In genomic region chr11:120119936-120120541, GRCm38 (mm10) we compare ENCODE assay signal across 10 mouse cellular contexts. TPM values are rescaled to one million over a fixed set of nuclear protein-coding genes. Genes with fewer than 3 reads are reported as not detected.
DNase-seq lines count a peak whose midpoint lies in the region; ATAC-seq and TF ChIP-seq lines count a peak whose summit lies in the region.
"Had no signal": no experiment of that assay in that cellular context is flagged by ENCODE, and none has a peak within 500 bp of the region (broad histone marks: within the 10 kb centered on the region; RNA-seq: fewer than 3 reads in every experiment).

No protein-coding gene starts in this region.

- no peak overlapping the region for H3K9ac ChIP-seq in forebrain, embryonic 14.5 days (ENCODE audit: low read length)
- no peak overlapping the region; the same call in 1 of the 2 replicates for H3K9ac ChIP-seq in hindbrain, embryonic 15.5 days
- no peak overlapping the region for H3K9ac ChIP-seq in hindbrain, embryonic 12.5 days
- H3K9ac ChIP-seq in hindbrain, embryonic 16.5 days (ENCODE audit: low read depth, low read length), result no peak overlapping the region
- H3K9ac ChIP-seq: liver, embryonic 12.5 days had no signal

- H3K4me2 ChIP-seq in forebrain, embryonic 14.5 days (ENCODE audit: low read length), result no peak overlapping the region
- no peak overlapping the region for H3K4me2 ChIP-seq in hindbrain, embryonic 15.5 days
- H3K4me2 ChIP-seq in hindbrain, embryonic 12.5 days (replicated peaks), result no peak overlapping the region
- H3K4me2 ChIP-seq in hindbrain, embryonic 16.5 days (ENCODE audit: low read length), result no peak overlapping the region
- H3K4me2 ChIP-seq: liver, embryonic 12.5 days had no signal

- no peak overlapping the region for H3K4me3 ChIP-seq in forebrain, embryonic 14.5 days (ENCODE audit: low read depth, low read length)
- H3K4me3 ChIP-seq in forebrain, embryonic 10.5 days, result no peak overlapping the region
- no peak overlapping the region for H3K4me3 ChIP-seq in hindbrain, embryonic 15.5 days
- H3K4me3 ChIP-seq in hindbrain, embryonic 12.5 days, result no peak overlapping the region
- no peak overlapping the region for H3K4me3 ChIP-seq in hindbrain, embryonic 16.5 days (ENCODE audit: low read length)
- H3K4me3 ChIP-seq: liver, embryonic 12.5 days had no signal

- no peak for TF ChIP-seq POLR2A in brain, embryonic 14.5 days (IDR thresholded peaks at IDR 0.05; ENCODE audit: borderline replicate concordance, extremely low read depth, insufficient read depth, insufficient read length, poor library complexity, severe bottlenecking)

- no peak for TF ChIP-seq CTCF in brain, embryonic 14.5 days (IDR thresholded peaks at IDR 0.05; ENCODE audit: borderline replicate concordance, extremely low read depth, insufficient read depth, insufficient read length)

- no peak for ATAC-seq in forebrain, embryonic 14.5 days
- ATAC-seq in hindbrain, embryonic 15.5 days (ENCODE audit: low FRiP score, low read depth), result no peak
- no peak for ATAC-seq in hindbrain, embryonic 12.5 days (ENCODE audit: low FRiP score)
- ATAC-seq in hindbrain, embryonic 16.5 days, result peak; percentile 28; the same call in 1 of the 2 replicates
- ATAC-seq: activated CD4-positive, CD25-positive, alpha-beta regulatory T cell, adult 4 months; liver, embryonic 12.5 days had no signal

- no peak overlapping the region for H3K27ac ChIP-seq in forebrain, embryonic 14.5 days (ENCODE audit: low read depth, low read length)
- no peak overlapping the region for H3K27ac ChIP-seq in forebrain, embryonic 10.5 days
- H3K27ac ChIP-seq in hindbrain, embryonic 15.5 days (replicated peaks), result peak overlapping the region; percentile 48
- no peak overlapping the region for H3K27ac ChIP-seq in hindbrain, embryonic 12.5 days
- H3K27ac ChIP-seq in hindbrain, embryonic 16.5 days (ENCODE audit: low read depth, low read length), result peak overlapping the region; percentile 18; the same call in 1 of the 2 replicates
- H3K27ac ChIP-seq: liver, embryonic 12.5 days; stomach, postnatal 0 days had no signal

- no peaks in the 10 kb centered on the region for H3K27me3 ChIP-seq in forebrain, embryonic 14.5 days (replicated peaks; ENCODE audit: control insufficient read depth, insufficient read depth, low read length)
- no peaks in the 10 kb centered on the region for H3K27me3 ChIP-seq in forebrain, embryonic 10.5 days (ENCODE audit: poor library complexity, severe bottlenecking)
- no peaks in the 10 kb centered on the region for H3K27me3 ChIP-seq in hindbrain, embryonic 15.5 days
- H3K27me3 ChIP-seq in hindbrain, embryonic 12.5 days, result no peaks in the 10 kb centered on the region
- no peaks in the 10 kb centered on the region for H3K27me3 ChIP-seq in hindbrain, embryonic 16.5 days (replicated peaks; ENCODE audit: control insufficient read depth, insufficient read depth, low read length)
- H3K27me3 ChIP-seq: liver, embryonic 12.5 days had no signal

- H3K36me3 ChIP-seq in forebrain, embryonic 14.5 days (ENCODE audit: control insufficient read depth, insufficient read depth, low read length), result peaks cover 50% of the 10 kb centered on the region
- H3K36me3 ChIP-seq in forebrain, embryonic 10.5 days (replicated peaks), result peaks cover 77% of the 10 kb centered on the region
- H3K36me3 ChIP-seq in hindbrain, embryonic 15.5 days, result peaks cover 16% of the 10 kb centered on the region; the same call in 1 of the 2 replicates
- H3K36me3 ChIP-seq in hindbrain, embryonic 12.5 days, result peaks cover 62% of the 10 kb centered on the region
- peaks cover 3% of the 10 kb centered on the region for H3K36me3 ChIP-seq in hindbrain, embryonic 16.5 days (ENCODE audit: control insufficient read depth, insufficient read depth, low read length)

- peaks cover 6% of the 10 kb centered on the region; the same call in 1 of the 2 replicates for H3K4me1 ChIP-seq in forebrain, embryonic 14.5 days (ENCODE audit: control insufficient read depth, insufficient read depth, low read length)
- H3K4me1 ChIP-seq in forebrain, embryonic 10.5 days, result no peaks in the 10 kb centered on the region
- H3K4me1 ChIP-seq in hindbrain, embryonic 15.5 days (replicated peaks), result peaks cover 18% of the 10 kb centered on the region
- H3K4me1 ChIP-seq in hindbrain, embryonic 12.5 days, result peaks cover 6% of the 10 kb centered on the region; the same call in 1 of the 2 replicates
- H3K4me1 ChIP-seq in hindbrain, embryonic 16.5 days (ENCODE audit: control insufficient read depth, insufficient read depth, low read depth, low read length), result peaks cover 14% of the 10 kb centered on the region

- 84% methylated on average over 10 of the region's 10 CpGs for WGBS in forebrain, embryonic 14.5 days
- 87% methylated on average over 10 of the region's 10 CpGs for WGBS in forebrain, embryonic 10.5 days
- WGBS in hindbrain, embryonic 15.5 days, result 73% methylated on average over 10 of the region's 10 CpGs
- 75% methylated on average over 10 of the region's 10 CpGs for WGBS in hindbrain, embryonic 12.5 days
- 64% methylated on average over 10 of the region's 10 CpGs for WGBS in hindbrain, embryonic 16.5 days

- peak; percentile 29 for DNase-seq in forebrain, embryonic 14.5 days (ENCODE audit: low spot score)
- no peak for DNase-seq in forebrain, embryonic 10.5 days (ENCODE audit: extremely low spot score, low spot score)
- DNase-seq in brain, embryonic 14.5 days (ENCODE audit: low read depth), result peak; percentile 39
- DNase-seq in right cerebral cortex, adult 18-20 months, result no peak

- no peaks in the 10 kb centered on the region for H3K9me3 ChIP-seq in forebrain, embryonic 14.5 days (replicated peaks; ENCODE audit: control insufficient read depth, low read length)
- H3K9me3 ChIP-seq in forebrain, embryonic 10.5 days, result no peaks in the 10 kb centered on the region
- H3K9me3 ChIP-seq in hindbrain, embryonic 15.5 days, result no peaks in the 10 kb centered on the region
- no peaks in the 10 kb centered on the region for H3K9me3 ChIP-seq in hindbrain, embryonic 12.5 days (replicated peaks)
- no peaks in the 10 kb centered on the region for H3K9me3 ChIP-seq in hindbrain, embryonic 16.5 days (ENCODE audit: control insufficient read depth, low read length)
- H3K9me3 ChIP-seq: liver, embryonic 12.5 days had no signal

RNA-seq across cellular contexts. Expression of gene Ndufaf8, which starts 21.3 kb away (rescaled TPM):
- 59.8 and 84.8 TPM in 2 replicates for polyA plus RNA-seq in forebrain, embryonic 14.5 days (2014; fragmentation: Nextera tagmentation; extraction: Ambion mirVana)
- 87.4 and 97.7 TPM in 2 replicates for polyA plus RNA-seq in forebrain, embryonic 10.5 days (2016; fragmentation: Nextera tagmentation; extraction: Ambion mirVana)
- polyA plus RNA-seq in hindbrain, embryonic 15.5 days (2015; fragmentation: Nextera tagmentation; extraction: Ambion mirVana), result 56.4 and 57.9 TPM in 2 replicates
- 45.8 and 52.7 TPM in 2 replicates for polyA plus RNA-seq in hindbrain, embryonic 12.5 days (2016; fragmentation: Nextera tagmentation; extraction: Ambion mirVana)
- 28.0 and 39.0 TPM in 2 replicates for polyA plus RNA-seq in brain, embryonic 14.5 days (2012; rRNA removed)
- 47.1 and 62.7 TPM in 2 replicates for polyA plus RNA-seq in hindbrain, embryonic 16.5 days (2015; fragmentation: Nextera tagmentation; extraction: Ambion mirVana)

RNA-seq across cellular contexts. Expression of gene Tepsin, which starts 21.5 kb away (rescaled TPM):
- polyA plus RNA-seq in forebrain, embryonic 14.5 days (2014; fragmentation: Nextera tagmentation; extraction: Ambion mirVana), result 12.4 and 14.6 TPM in 2 replicates
- 17.7 and 20.6 TPM in 2 replicates for polyA plus RNA-seq in forebrain, embryonic 10.5 days (2016; fragmentation: Nextera tagmentation; extraction: Ambion mirVana)
- 22.0 and 25.5 TPM in 2 replicates for polyA plus RNA-seq in hindbrain, embryonic 15.5 days (2015; fragmentation: Nextera tagmentation; extraction: Ambion mirVana)
- 17.3 and 22.0 TPM in 2 replicates for polyA plus RNA-seq in hindbrain, embryonic 12.5 days (2016; fragmentation: Nextera tagmentation; extraction: Ambion mirVana)
- 47.4 and 59.4 TPM in 2 replicates for polyA plus RNA-seq in brain, embryonic 14.5 days (2012; rRNA removed)
- 20.5 and 22.9 TPM in 2 replicates for polyA plus RNA-seq in hindbrain, embryonic 16.5 days (2015; fragmentation: Nextera tagmentation; extraction: Ambion mirVana)

RNA-seq across cellular contexts. Expression of gene Slc38a10, which starts 31.1 kb away (rescaled TPM):
- 53.6 and 72.5 TPM in 2 replicates for polyA plus RNA-seq in forebrain, embryonic 14.5 days (2014; fragmentation: Nextera tagmentation; extraction: Ambion mirVana)
- polyA plus RNA-seq in forebrain, embryonic 10.5 days (2016; fragmentation: Nextera tagmentation; extraction: Ambion mirVana), result 90.6 and 93.2 TPM in 2 replicates
- polyA plus RNA-seq in hindbrain, embryonic 15.5 days (2015; fragmentation: Nextera tagmentation; extraction: Ambion mirVana), result 112 and 116 TPM in 2 replicates
- polyA plus RNA-seq in hindbrain, embryonic 12.5 days (2016; fragmentation: Nextera tagmentation; extraction: Ambion mirVana), result 121 and 125 TPM in 2 replicates
- 122 and 134 TPM in 2 replicates for polyA plus RNA-seq in brain, embryonic 14.5 days (2012; rRNA removed)
- polyA plus RNA-seq in hindbrain, embryonic 16.5 days (2015; fragmentation: Nextera tagmentation; extraction: Ambion mirVana), result 114 and 122 TPM in 2 replicates

RNA-seq across cellular contexts. Expression of gene Cep131, which starts 33.4 kb away (rescaled TPM):
- polyA plus RNA-seq in forebrain, embryonic 14.5 days (2014; fragmentation: Nextera tagmentation; extraction: Ambion mirVana), result 21.7 and 27.2 TPM in 2 replicates
- 41.4 and 42.5 TPM in 2 replicates for polyA plus RNA-seq in forebrain, embryonic 10.5 days (2016; fragmentation: Nextera tagmentation; extraction: Ambion mirVana)
- 31.0 and 32.9 TPM in 2 replicates for polyA plus RNA-seq in hindbrain, embryonic 15.5 days (2015; fragmentation: Nextera tagmentation; extraction: Ambion mirVana)
- 39.5 and 47.3 TPM in 2 replicates for polyA plus RNA-seq in hindbrain, embryonic 12.5 days (2016; fragmentation: Nextera tagmentation; extraction: Ambion mirVana)
- polyA plus RNA-seq in brain, embryonic 14.5 days (2012; rRNA removed), result 34.7 and 43.3 TPM in 2 replicates
- 24.2 and 27.3 TPM in 2 replicates for polyA plus RNA-seq in hindbrain, embryonic 16.5 days (2015; fragmentation: Nextera tagmentation; extraction: Ambion mirVana)

Comparison
In these comparisons a context has a peak if more than half of its experiments do, and no peak if none do; other contexts are left out.
1. DNase-seq: peak in forebrain, embryonic 14.5 days (single experiment) and brain, embryonic 14.5 days (single experiment); none in forebrain, embryonic 10.5 days (single experiment) and right cerebral cortex, adult 18-20 months (single experiment).
2. H3K27ac ChIP-seq: peak in hindbrain, embryonic 15.5 days (single experiment) and hindbrain, embryonic 16.5 days (single experiment); none in forebrain, embryonic 14.5 days (single experiment), forebrain, embryonic 10.5 days (single experiment) and hindbrain, embryonic 12.5 days (single experiment).